Mouse (Mus musculus) liver, embryonic 13.5 days (tissue): Measurements from ENCODE around the gene Kif3c. TPM values are rescaled to one million over a fixed set of nuclear protein-coding genes. Genes with fewer than 3 reads are reported as not detected.

ENCODE experiments used
- ATAC-seq: fragments of 200-750 bp; cut with Nextera tagmentation; 2 replicates; pipeline ENCODE4 v1.8.0; 2017; ENCODE audit warnings: low read depth, mild to moderate bottlenecking, moderate number of reproducible peaks, moderate library complexity
- DNase-seq: peaks from one replicate; pipeline ENCODE4 v3.0.0; 2022
- H3K27ac ChIP-seq: fragments of 300-500 bp; sonication (generic); 2 replicates; pipeline ENCODE4 v1.5.1; 2015; ENCODE audit warnings: moderate library complexity, mild to moderate bottlenecking, inconsistent platforms
- H3K27me3 ChIP-seq: fragments of 300-500 bp; sonication (generic); 2 replicates; pipeline ENCODE4 v1.6.1; 2015; ENCODE audit warnings: mild to moderate bottlenecking, inconsistent platforms
- H3K36me3 ChIP-seq: fragments of 300-500 bp; sonication (generic); 2 replicates; pipeline ENCODE4 v1.6.1; 2015; ENCODE audit warnings: mild to moderate bottlenecking, inconsistent platforms
- H3K4me1 ChIP-seq: fragments of 300-500 bp; sonication (generic); replicated peaks from 2 replicates; pipeline ENCODE4 v1.6.1; 2015; ENCODE audit warnings: inconsistent platforms
- H3K4me2 ChIP-seq: fragments of 300-500 bp; sonication (generic); 2 replicates; pipeline ENCODE4 v1.6.1; 2015; ENCODE audit warnings: inconsistent platforms, mild to moderate bottlenecking, moderate library complexity
- H3K4me3 ChIP-seq: fragments of 300-500 bp; sonication (generic); replicated peaks from 2 replicates; pipeline ENCODE4 v1.5.1; 2015; ENCODE audit warnings: mild to moderate bottlenecking, inconsistent platforms
- H3K9ac ChIP-seq: fragments of 300-500 bp; sonication (generic); 2 replicates; pipeline ENCODE4 v1.6.1; 2015; ENCODE audit warnings: mild to moderate bottlenecking, inconsistent platforms
- H3K9me3 ChIP-seq: fragments of 300-500 bp; sonication (generic); replicated peaks from 2 replicates; pipeline ENCODE4 v1.6.1; 2016; ENCODE audit warnings: inconsistent platforms
- WGBS: fragments of 180-500 bp; shearing (Covaris S2); methylation state at CpG from one replicate; pipeline ENCODE4 v1.1.7; 2015; ENCODE audit not compliant: insufficient replicate concordance; 5-methylcytosine and 5-hydroxymethylcytosine counted together
- polyA plus RNA-seq: library from polyadenylated mRNA; unstranded; fragments of >200 nt; fragmentation: Nextera tagmentation; extraction: Ambion mirVana; gene quantifications from 2 replicates; pipeline ENCODE4 v1.2.1, GENCODE M21; 2015

The Kif3c gene
- polyA plus RNA-seq, 1 experiment from 2014 or later, result 1.0 TPM

- no peaks in the 10 kb centered on the region for H3K9me3 ChIP-seq
- ATAC-seq (no peak), DNase-seq (no peak)
- peaks cover 15% of the 10 kb centered on the region for H3K36me3 ChIP-seq
- H3K4me3 ChIP-seq, result peak overlapping the region; percentile 94
- peak overlapping the region; percentile 71 for H3K9ac ChIP-seq
- peak overlapping the region; percentile 98 for H3K27ac ChIP-seq
- peaks cover 41% of the 10 kb centered on the region for H3K4me1 ChIP-seq
- no peaks in the 10 kb centered on the region for H3K27me3 ChIP-seq
- peak overlapping the region; percentile 84 for H3K4me2 ChIP-seq
- WGBS, result 25% methylated on average over 15 of the region's 15 CpGs
These were observed 60.7 kb downstream of the Kif3c start for GRCm38 (mm10) chr12:3425375-3426341.

DNA sequence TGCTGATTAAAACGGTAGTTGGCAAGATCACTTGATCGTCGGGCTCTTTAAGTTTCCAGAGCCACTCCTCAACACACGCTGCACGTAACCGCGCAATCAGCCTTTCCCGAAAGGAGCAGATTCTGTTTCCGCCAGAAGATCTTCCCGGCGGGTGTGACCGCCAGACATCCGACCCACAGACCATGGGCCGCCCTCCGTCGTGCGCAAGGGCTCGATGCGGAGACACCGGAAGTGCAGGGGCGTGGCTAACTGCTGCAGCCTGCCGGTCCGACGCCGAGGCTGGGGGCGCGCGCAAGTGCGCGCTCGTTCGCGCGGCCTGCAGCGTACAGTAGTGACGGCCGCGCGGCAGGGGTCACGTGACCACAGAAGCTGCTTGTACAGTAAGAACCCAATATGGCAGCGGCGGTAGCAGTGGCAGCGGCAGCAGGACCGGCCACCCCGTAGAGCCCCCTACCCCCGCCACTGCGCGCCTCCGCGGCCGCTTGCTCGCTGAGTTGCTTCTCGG is 61.6 kb downstream of the Kif3c start, which contains the start of gene Asxl2:
Gene Asxl2 (plus strand): TSS at position 328 of the 505 bp plus-strand sequence.
- H3K4me3 ChIP-seq, result peak within 1 kb of the TSS; percentile 94
- H3K27ac ChIP-seq, result peak within 1 kb of the TSS; percentile 98
- H3K9ac ChIP-seq, result peak within 1 kb of the TSS; percentile 98
- WGBS, result under 1% methylated on average over 53 of the region's 53 CpGs
- no peaks in the 10 kb centered on the region for H3K27me3 ChIP-seq
- peaks cover 48% of the 10 kb centered on the region for H3K4me1 ChIP-seq
- peak; percentile 98 for DNase-seq
- H3K4me2 ChIP-seq, result peak within 1 kb of the TSS; percentile 84
- H3K9me3 ChIP-seq, result no peaks in the 10 kb centered on the region
- peaks cover 16% of the 10 kb centered on the region for H3K36me3 ChIP-seq
- peak; percentile 92 for ATAC-seq

- DNase-seq (peak; percentile 84), ATAC-seq (peak; percentile 62)
- H3K27me3 ChIP-seq, result no peaks in the 10 kb centered on the region
- H3K27ac ChIP-seq, result peak overlapping the region; percentile 98
- under 1% methylated on average over 64 of the region's 65 CpGs for WGBS
- peak overlapping the region; percentile 94 for H3K4me3 ChIP-seq
- H3K9ac ChIP-seq, result peak overlapping the region; percentile 98
- peaks cover 52% of the 10 kb centered on the region for H3K4me1 ChIP-seq
- no peaks in the 10 kb centered on the region for H3K9me3 ChIP-seq
- peaks cover 16% of the 10 kb centered on the region for H3K36me3 ChIP-seq
- H3K4me2 ChIP-seq, result peak overlapping the region; percentile 84
These were observed 62.3 kb downstream of the Kif3c start for GRCm38 (mm10) chr12:3427067-3427889.

DNA sequence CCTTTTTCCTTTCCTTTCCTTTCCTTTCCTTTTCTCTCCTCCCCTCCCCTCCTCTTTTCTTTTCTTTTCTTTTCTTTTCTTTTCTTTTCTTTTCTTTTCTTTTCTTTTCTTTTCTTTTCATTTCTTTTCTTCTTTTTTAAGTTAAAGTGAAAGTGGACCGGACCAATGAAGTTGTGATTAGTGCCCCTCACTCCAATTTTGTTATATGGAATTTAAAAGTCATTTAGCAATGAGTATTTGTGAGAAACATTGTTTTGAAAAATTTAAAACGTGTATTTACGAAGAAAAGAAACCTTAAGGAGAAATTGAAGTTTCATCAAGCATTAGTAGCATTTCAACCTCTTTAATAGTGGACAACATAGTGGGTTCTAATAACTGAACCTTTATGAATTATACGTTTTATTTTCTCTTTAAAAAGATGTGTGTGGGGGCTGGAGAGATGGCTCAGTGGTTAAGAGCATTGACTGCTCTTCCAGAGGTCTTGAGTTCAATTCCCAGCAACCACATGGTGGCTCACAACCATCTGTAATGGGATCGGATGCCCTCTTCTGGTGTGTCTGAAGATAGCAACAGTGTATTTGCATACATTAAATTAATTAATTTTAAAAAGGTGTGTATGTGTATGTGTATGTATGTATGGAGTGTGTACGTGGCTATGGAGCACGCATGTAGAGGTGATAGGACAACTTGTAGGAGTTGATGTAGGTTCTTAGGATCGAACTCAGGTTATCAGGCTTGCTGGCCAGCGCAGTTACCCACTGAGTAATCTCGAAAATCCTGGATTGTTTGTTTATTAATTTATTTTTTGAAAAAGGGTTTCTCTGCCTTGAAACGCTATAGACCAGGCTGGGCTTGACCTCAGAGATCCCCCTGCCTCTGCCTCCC is 63.2 kb downstream of the Kif3c start:
- H3K36me3 ChIP-seq, result peaks cover 7% of the 10 kb centered on the region; the same call in 1 of the 2 replicates
- peak overlapping the region; percentile 94 for H3K4me3 ChIP-seq
- peak overlapping the region; percentile 98 for H3K27ac ChIP-seq
- no peaks in the 10 kb centered on the region for H3K27me3 ChIP-seq
- DNase-seq (no peak), ATAC-seq (no peak)
- no peaks in the 10 kb centered on the region for H3K9me3 ChIP-seq
- 40% methylated on average over 11 of the region's 11 CpGs for WGBS
- H3K9ac ChIP-seq, result peak overlapping the region; percentile 98
- H3K4me1 ChIP-seq, result peaks cover 52% of the 10 kb centered on the region
- peak overlapping the region; percentile 84 for H3K4me2 ChIP-seq

GRCm38 (mm10) chr12:3429681-3430442 is 64.9 kb downstream of the Kif3c start:
- H3K27ac ChIP-seq, result no peak overlapping the region
- H3K27me3 ChIP-seq, result no peaks in the 10 kb centered on the region
- DNase-seq (no peak), ATAC-seq (no peak)
- H3K36me3 ChIP-seq, result peaks cover 18% of the 10 kb centered on the region; the same call in 1 of the 2 replicates
- H3K9me3 ChIP-seq, result no peaks in the 10 kb centered on the region
- H3K4me2 ChIP-seq, result peak overlapping the region; percentile 69
- peak overlapping the region; percentile 3; the same call in 1 of the 2 replicates for H3K9ac ChIP-seq
- H3K4me3 ChIP-seq, result peak overlapping the region; percentile 11; the same call in 1 of the 2 replicates
- H3K4me1 ChIP-seq, result peaks cover 47% of the 10 kb centered on the region
- WGBS, result 82% methylated on average over 2 of the region's 2 CpGs

DNA sequence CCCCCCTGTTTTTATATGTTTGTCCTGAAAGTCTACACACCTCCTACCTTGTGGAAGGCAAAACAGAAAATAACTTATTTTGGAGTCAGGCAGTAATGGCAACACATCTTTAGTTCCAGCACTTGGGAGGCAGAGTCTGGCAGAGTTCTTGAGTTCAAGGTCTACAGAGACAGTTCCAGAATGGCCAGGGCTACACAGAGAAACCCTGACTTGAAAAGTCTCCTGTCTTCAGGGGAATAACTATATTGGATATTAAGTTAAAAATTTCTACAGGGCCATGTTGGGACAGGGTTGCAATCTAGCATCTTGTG is 65.5 kb downstream of the Kif3c start:
- no peaks in the 10 kb centered on the region for H3K9me3 ChIP-seq
- H3K27ac ChIP-seq, result no peak overlapping the region
- H3K9ac ChIP-seq, result no peak overlapping the region
- peaks cover 18% of the 10 kb centered on the region; the same call in 1 of the 2 replicates for H3K36me3 ChIP-seq
- H3K4me1 ChIP-seq, result peaks cover 41% of the 10 kb centered on the region
- DNase-seq, result no peak
- ATAC-seq, result no peak
- no peaks in the 10 kb centered on the region for H3K27me3 ChIP-seq
- H3K4me3 ChIP-seq, result no peak overlapping the region
- H3K4me2 ChIP-seq, result 0 out of 2 replicates have a peak overlapping the region, but pooled peaks have one; percentile 69

DNA sequence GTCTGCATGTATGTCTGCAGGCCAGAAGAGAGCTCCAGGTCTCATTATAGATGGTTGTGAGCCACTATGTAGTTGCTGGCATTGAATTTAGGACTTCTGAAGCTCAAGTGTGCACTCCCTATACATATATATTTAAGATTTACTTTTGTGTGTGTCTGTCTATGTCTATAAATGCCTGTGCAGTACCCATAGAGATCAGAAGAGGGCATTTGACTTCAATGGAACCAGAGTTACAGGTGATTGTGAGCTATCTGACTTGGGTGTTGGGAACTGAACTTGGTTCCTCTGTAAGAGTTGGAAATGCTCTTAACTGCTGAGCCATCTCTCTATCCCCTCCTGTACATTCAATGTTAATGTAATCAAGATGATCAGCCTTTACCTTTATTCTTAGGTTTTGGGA is 66.1 kb downstream of the Kif3c start:
- peaks cover 18% of the 10 kb centered on the region; the same call in 1 of the 2 replicates for H3K36me3 ChIP-seq
- no peak for ATAC-seq
- H3K9me3 ChIP-seq, result no peaks in the 10 kb centered on the region
- no peak overlapping the region for H3K9ac ChIP-seq
- H3K4me2 ChIP-seq, result no peak overlapping the region
- DNase-seq, result no peak
- H3K27ac ChIP-seq, result no peak overlapping the region
- peaks cover 38% of the 10 kb centered on the region for H3K4me1 ChIP-seq
- no peaks in the 10 kb centered on the region for H3K27me3 ChIP-seq
- no peak overlapping the region for H3K4me3 ChIP-seq

DNA sequence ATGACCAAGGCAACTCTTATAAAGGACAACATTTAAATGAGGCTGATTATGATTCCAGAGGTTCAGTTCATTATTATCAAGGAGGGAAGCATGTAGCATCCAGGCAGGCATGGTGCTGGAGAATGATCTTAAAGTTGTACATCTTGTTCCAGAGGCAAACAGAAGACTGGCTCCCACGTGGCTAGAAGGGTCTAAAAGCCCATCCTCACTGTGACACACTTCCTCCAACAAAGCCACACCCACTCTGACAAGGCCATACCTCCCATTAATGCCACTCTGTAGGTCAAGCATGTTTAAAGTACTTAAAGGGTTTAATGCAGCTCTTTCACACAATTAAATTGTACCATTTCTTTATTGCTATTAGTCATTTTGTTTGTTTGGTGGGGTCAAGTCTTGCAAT is 68.8 kb downstream of the Kif3c start:
- WGBS, result 14% methylated on average over 1 of the region's 1 CpGs
- Histone ChIP-seq H3K4me1 (peaks cover 41% of the 10 kb centered on the region), H3K9me3 (no peaks in the 10 kb centered on the region), H3K4me3 (no peak overlapping the region), H3K27ac (no peak overlapping the region), H3K4me2 (no peak overlapping the region), H3K27me3 (no peaks in the 10 kb centered on the region), H3K36me3 (peaks cover 22% of the 10 kb centered on the region), H3K9ac (no peak overlapping the region)
- DNase-seq (no peak), ATAC-seq (no peak)

DNA sequence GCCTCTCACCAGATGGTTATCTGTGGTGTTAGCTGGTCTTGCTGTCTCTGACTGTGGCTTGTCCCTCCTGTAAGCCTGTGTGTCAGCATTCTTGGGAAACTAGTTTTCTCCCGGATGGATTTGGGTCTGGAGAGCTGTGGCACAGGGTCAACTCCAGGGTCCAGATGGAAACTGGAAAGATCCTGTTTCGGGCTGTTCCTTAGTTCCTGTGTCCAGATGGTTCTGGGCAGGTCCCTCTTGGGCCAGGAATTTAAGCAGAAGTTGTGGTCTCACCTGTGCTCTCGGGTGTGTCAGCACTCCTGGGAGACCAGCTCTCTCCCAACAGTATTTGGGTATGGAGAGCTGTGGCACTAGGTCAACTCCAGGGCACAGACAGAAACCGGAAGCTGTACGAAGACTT is 71.5 kb downstream of the Kif3c start:
- ATAC-seq (no peak), DNase-seq (no peak)
- Histone ChIP-seq H3K27ac (no peak overlapping the region), H3K9ac (no peak overlapping the region), H3K4me2 (no peak overlapping the region), H3K27me3 (no peaks in the 10 kb centered on the region), H3K4me1 (peaks cover 27% of the 10 kb centered on the region), H3K9me3 (no peaks in the 10 kb centered on the region), H3K4me3 (no peak overlapping the region), H3K36me3 (peaks cover 19% of the 10 kb centered on the region)
- 76% methylated on average over 5 of the region's 5 CpGs for WGBS

DNA sequence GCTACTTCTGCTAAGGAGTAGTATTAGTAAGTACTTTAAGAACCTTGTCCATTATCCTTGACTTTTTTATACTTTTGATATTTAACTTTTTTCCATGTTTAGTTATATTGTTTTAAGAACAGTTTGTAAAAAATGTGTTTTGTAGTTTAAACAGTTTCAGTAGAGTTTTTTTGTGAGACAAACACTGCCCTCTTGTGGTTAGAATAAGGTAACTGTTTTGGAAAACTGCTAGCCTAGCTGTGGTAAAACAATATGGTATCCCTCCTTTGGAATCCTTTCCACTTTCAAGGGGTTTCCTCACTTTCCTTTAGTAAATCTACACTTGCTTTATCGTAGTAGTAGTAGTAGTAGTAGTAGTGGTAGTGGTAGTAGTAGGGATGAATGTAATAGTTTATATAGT is 72.9 kb downstream of the Kif3c start:
- Histone ChIP-seq H3K9ac (no peak overlapping the region), H3K36me3 (peaks cover 16% of the 10 kb centered on the region), H3K27ac (no peak overlapping the region), H3K4me3 (no peak overlapping the region), H3K4me2 (no peak overlapping the region), H3K4me1 (peaks cover 22% of the 10 kb centered on the region), H3K9me3 (no peaks in the 10 kb centered on the region), H3K27me3 (no peaks in the 10 kb centered on the region)
- ATAC-seq (no peak), DNase-seq (no peak)
- WGBS, result 79% methylated on average over 1 of the region's 1 CpGs
